Mouse (Mus musculus) kidney, adult 2 months (tissue): ENCODE data around the gene Odf3l2. TPM values are rescaled to one million over a fixed set of nuclear protein-coding genes. Genes with fewer than 3 reads are reported as not detected.

ENCODE experiments used
- DNase-seq: peaks from one replicate; pipeline ENCODE4 v3.0.0; 2021
- H3K27ac ChIP-seq: fragments of 200-500 bp; 2 replicates; pipeline ENCODE4 v1.5.1; 2012; ENCODE audit warnings: low read depth, low read length, control low read depth, inconsistent platforms; ENCODE audit not compliant: insufficient read depth
- H3K27me3 ChIP-seq: fragments of 200-500 bp; replicated peaks from 2 replicates; pipeline ENCODE4 v1.6.1; 2012; ENCODE audit warnings: mild to moderate bottlenecking, moderate library complexity, low read length, inconsistent platforms; ENCODE audit not compliant: control insufficient read depth, insufficient read depth
- H3K36me3 ChIP-seq: fragments of 200-500 bp; 2 replicates; pipeline ENCODE4 v1.6.1; 2012; ENCODE audit warnings: mild to moderate bottlenecking, moderate library complexity, low read length, inconsistent platforms; ENCODE audit not compliant: control insufficient read depth, insufficient read depth
- H3K4me1 ChIP-seq: fragments of 200-500 bp; 2 replicates; pipeline ENCODE4 v1.6.1; 2011; ENCODE audit warnings: low read length; ENCODE audit not compliant: control insufficient read depth, insufficient read depth
- H3K4me3 ChIP-seq: fragments of 200-500 bp; 2 replicates; pipeline ENCODE4 v1.5.1; 2011; ENCODE audit warnings: mild to moderate bottlenecking, low read depth, low read length, control low read depth; ENCODE audit not compliant: insufficient read depth
- CTCF ChIP-seq: fragments of 200-500 bp; conservative IDR thresholded peaks from 2 replicates; pipeline ENCODE4 v1.5.1; 2011; ENCODE audit warnings: low read depth, mild to moderate bottlenecking, control low read depth, low read length, moderate library complexity, mixed read lengths; ENCODE audit not compliant: insufficient read depth, insufficient read length
- POLR2A ChIP-seq: fragments of 200-500 bp; IDR thresholded peaks from one replicate; pipeline ENCODE4 v1.6.1; 2011; ENCODE audit warnings: low read depth, low read length, control low read depth
- WGBS: fragments of 180-500 bp; shearing (Covaris S2); methylation state at CpG from one replicate; pipeline ENCODE4 v1.1.7; 2018; 5-methylcytosine and 5-hydroxymethylcytosine counted together
- polyA plus RNA-seq: library from polyadenylated mRNA; depleted of rRNA; stranded (reverse); fragments of >200 nt; gene quantifications from 2 replicates; pipeline ENCODE4 v1.2.3, GENCODE M21; 2012

The Odf3l2 gene
- polyA plus RNA-seq, 1 experiment, result 0.17 TPM

DNA sequence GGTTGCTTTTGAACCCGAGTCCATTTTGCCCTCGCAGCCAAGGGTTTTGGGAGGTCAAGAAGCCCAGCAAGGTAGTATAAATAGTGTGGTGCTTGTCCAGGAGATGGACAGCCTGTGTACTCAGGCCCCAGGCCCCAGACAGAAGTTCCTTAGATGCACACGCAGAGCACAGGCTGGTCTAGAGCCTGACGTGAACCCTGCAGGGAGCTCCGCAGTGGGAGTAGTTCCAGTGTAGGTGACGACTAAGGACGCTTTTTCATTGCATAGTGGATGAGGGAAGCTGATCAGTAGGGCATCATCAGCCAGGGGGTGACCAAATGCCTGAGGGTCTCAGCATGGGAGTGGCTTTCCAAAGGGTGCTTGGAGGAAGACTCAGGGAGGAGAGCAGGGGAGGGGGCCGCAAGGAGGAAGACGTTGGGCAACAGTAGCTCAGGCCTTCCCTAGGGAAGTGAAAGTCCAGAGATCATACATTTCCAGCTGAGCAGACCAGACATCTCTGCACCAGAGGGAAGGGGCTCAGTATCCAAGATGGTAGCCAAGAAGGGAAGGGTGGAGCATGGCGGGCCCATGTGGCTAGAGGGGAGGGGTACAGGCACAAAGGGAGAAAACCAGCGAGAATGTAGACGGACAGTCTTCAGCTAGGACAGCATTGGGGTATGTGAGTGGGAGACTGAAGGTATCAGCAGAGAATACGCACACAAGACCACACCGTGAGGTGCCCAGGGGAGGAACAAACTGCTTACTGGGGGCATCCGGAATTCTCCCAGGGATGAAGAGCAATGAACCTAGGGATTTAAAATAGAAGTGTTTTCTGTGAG, 24.7 kb upstream of the Odf3l2 start:
- peak overlapping the region; percentile 89 for H3K4me3 ChIP-seq
- H3K36me3 ChIP-seq, result no peaks in the 10 kb centered on the region
- 25% methylated on average over 15 of the region's 15 CpGs for WGBS
- no peak for DNase-seq
- H3K27me3 ChIP-seq, result no peaks in the 10 kb centered on the region
- TF ChIP-seq POLR2A, result no peak
- H3K4me1 ChIP-seq, result peaks cover 8% of the 10 kb centered on the region
- no peak overlapping the region for H3K27ac ChIP-seq

DNA sequence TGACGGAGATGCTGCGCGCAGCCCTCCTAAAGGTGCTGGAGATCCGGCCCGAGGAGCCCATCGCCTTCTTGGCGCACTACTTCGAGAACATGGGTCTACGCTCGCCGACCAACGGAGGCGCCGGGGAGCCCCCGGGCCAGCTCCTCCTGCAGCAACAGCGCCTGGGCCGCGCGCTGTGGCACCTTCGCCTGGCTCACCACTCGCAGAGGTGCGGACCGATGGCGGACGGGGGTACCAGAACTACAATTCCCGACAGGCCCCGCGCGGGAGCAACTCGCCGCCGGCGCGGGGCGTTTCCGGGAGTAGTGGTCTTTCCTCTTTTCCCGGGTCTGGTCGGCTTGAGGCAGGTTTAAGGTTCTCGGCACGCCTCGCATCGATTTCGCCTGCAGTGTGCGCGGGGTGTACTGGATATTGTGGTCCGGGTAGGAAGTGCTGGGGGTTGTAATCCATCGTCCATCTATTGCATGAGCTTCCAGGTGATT, 24.1 kb upstream of the Odf3l2 start:
- H3K4me1 ChIP-seq, result peaks cover 8% of the 10 kb centered on the region
- under 1% methylated on average over 47 of the region's 47 CpGs for WGBS

DNA sequence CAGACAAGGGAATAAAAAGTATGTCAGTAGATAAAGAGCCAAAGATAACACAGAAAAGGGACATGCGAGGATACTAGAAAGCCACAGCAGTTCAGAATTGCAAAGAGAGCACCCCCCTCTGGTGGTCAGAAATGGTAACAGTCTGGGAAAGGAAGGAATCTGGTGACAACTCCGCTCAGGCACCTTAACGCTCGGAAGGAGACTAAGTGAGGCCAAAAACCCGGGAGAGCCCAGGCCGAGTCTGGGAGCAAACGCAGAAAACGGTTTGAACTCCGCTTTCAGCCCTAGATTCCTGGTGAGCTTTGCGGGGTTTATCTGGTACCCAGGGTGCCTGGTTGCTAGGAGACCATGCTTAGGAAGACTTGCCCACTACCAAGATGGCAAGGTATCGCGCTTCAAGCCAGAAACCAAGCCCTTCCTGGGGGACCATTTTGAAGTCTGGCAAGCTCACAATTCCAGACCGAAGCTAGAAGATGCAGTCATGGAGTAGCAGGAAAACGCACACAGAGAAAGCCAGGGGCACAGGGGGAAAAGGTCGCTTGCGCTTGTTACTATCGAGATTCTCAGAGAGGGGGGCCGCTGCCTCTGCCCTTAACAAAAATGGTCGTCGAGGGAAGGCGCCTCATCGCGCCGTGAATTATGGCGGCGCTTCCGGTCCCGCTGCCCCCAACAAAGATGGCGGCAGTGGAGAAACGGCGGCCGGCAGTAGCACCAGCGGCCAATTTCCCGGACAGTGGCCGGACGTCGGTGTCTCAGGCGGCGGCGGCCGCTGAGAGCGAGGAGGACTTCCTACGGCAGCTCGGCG, 23.4 kb upstream of the Odf3l2 start, which contains the start of gene Tpgs1:
TSS of gene Tpgs1 (plus strand) at position 599 of the 805 bp plus-strand sequence.
- Histone ChIP-seq H3K4me3 (peak within 1 kb of the TSS; percentile 89), H3K27me3 (no peaks in the 10 kb centered on the region), H3K27ac (peak within 1 kb of the TSS; percentile 97), H3K36me3 (no peaks in the 10 kb centered on the region), H3K4me1 (peaks cover 8% of the 10 kb centered on the region)
- DNase-seq, result peak; percentile 96
- WGBS, result under 1% methylated on average over 44 of the region's 45 CpGs
- TF ChIP-seq CTCF, result peak; percentile 68
- TF ChIP-seq POLR2A, result no peak

More for the DNA sequence above, 24.1 kb upstream of the Odf3l2 start:
- H3K4me3 ChIP-seq, result peak overlapping the region; percentile 89
- DNase-seq, result peak; percentile 74
- no peaks in the 10 kb centered on the region for H3K36me3 ChIP-seq
- no peaks in the 10 kb centered on the region for H3K27me3 ChIP-seq
- peak overlapping the region; percentile 97 for H3K27ac ChIP-seq
- TF ChIP-seq CTCF (no peak), POLR2A (no peak)

DNA sequence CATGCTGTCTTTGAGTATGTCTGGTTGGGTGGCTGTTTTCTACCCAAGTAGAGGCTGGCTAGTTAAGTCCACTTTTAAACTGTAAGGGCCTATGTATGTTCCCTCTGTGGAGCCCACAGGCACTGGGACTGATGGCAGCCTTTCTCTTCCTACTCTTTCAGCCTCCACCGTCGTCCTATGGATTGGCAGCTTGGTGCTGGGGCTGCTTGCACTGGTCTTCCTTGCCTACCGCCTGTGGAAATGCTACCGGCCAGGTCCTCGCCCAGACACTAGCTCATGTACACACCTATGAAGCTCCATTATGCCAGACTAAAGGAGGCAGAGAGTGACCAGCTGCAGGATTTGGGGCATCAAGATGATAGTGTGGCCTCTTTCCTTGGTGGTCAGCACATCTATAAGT, 22.5 kb upstream of the Odf3l2 start:
- 82% methylated on average over 5 of the region's 5 CpGs for WGBS
- Histone ChIP-seq H3K27ac (no peak overlapping the region), H3K4me3 (no peak overlapping the region), H3K4me1 (peaks cover 8% of the 10 kb centered on the region), H3K27me3 (no peaks in the 10 kb centered on the region), H3K36me3 (no peaks in the 10 kb centered on the region)
- TF ChIP-seq POLR2A (no peak), CTCF (no peak)
- DNase-seq, result no peak

DNA sequence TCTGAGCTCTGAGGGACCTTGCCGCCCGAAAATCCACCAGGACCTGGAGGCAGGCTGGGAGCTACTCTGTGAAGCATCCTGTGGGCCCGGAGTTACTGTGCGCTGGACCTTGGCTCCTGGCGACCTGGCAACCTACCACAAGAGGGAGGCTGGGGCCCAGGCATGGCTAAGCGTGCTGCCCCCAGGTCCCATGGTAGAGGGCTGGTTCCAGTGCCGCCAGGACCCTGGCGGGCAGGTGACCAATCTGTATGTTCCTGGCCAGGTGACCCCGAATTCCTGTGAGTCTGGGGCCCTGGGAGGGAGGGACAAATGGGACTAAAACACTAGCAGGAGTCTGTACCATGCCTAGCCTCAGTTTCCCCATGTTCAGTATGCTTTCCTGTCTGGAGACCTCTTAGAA, 21.0 kb upstream of the Odf3l2 start:
- 65% methylated on average over 9 of the region's 9 CpGs for WGBS
- Histone ChIP-seq H3K27me3 (no peaks in the 10 kb centered on the region), H3K27ac (no peak overlapping the region), H3K4me3 (no peak overlapping the region), H3K4me1 (peaks cover 8% of the 10 kb centered on the region), H3K36me3 (no peaks in the 10 kb centered on the region)
- DNase-seq, result no peak
- TF ChIP-seq CTCF (no peak), POLR2A (no peak)

DNA sequence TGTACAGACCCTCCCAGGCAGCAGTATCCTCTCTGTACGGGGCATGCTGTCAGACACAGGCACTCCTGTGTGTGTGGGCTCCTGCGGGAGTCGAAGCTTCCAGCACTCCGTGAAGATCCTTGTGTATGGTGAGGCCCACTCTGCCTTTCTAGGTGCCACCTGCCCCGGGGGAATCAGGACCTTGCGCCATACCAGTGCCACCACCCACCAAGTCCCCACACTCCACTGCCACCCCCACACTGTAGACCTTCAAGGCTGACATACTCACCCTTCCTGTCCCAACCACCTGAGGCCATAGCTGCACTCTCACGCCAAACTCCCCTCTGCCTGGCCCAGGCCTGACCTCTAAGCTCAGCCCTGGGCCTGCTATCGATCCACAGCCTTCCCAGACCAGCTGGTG, 19.5 kb upstream of the Odf3l2 start:
- H3K36me3 ChIP-seq, result no peaks in the 10 kb centered on the region
- no peak for DNase-seq
- H3K4me3 ChIP-seq, result no peak overlapping the region
- H3K27ac ChIP-seq, result no peak overlapping the region
- peaks cover 2% of the 10 kb centered on the region; the same call in 1 of the 2 replicates for H3K4me1 ChIP-seq
- no peak for TF ChIP-seq POLR2A
- H3K27me3 ChIP-seq, result no peaks in the 10 kb centered on the region
- WGBS, result 87% methylated on average over 8 of the region's 8 CpGs

DNA sequence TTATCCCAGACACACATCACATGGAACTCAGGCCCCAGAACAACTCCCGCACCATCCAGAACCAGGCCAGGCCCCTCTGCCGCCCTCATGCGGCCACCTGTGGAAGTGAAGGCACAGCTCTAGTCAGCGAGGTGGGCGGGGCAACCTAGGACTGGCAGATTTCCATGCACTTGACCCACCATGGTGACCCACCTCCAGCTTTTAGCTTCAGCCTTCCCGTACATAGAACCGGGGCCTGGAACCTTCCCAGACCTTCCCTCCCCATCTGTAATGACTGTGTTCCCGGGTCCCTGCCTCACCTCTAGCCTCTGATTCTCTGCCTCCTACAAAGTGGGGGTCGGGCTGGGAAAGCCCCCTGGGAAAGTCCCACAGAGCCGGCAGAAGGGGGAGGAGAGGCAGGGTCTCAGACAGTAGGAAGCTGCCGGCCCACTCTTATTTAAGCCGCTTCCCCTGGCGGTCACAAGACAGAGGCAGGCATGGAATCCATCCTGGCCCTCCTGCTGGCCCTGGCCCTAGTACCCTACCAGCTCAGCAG, 18.7 kb upstream of the Odf3l2 start, which contains the start of gene Madcam1:
TSS of gene Madcam1 (plus strand) at position 429 of the 535 bp plus-strand sequence.
- DNase-seq, result peak; percentile 70
- TF ChIP-seq POLR2A (no peak), CTCF (peak; percentile 84)
- H3K4me1 ChIP-seq, result no peaks in the 10 kb centered on the region
- 15% methylated on average over 13 of the region's 13 CpGs for WGBS
- H3K27me3 ChIP-seq, result no peaks in the 10 kb centered on the region
- no peaks in the 10 kb centered on the region for H3K36me3 ChIP-seq
- no peak within 1 kb of the TSS for H3K27ac ChIP-seq
- no peak within 1 kb of the TSS for H3K4me3 ChIP-seq
